Mouse (Mus musculus) embryonic fibroblast, embryonic 13.5 days (primary cell): ENCODE data around the gene Slc16a9.

Experiments used
- CTCF ChIP-seq: IDR thresholded peaks from 2 replicates; pipeline ENCODE4 v1.5.1; 2011; ENCODE audit warnings: mild to moderate bottlenecking, control low read depth, low read length, moderate library complexity, borderline replicate concordance; ENCODE audit not compliant: insufficient read depth
- POLR2A ChIP-seq: IDR thresholded peaks from 2 replicates; pipeline ENCODE4 v1.6.1; 2011; ENCODE audit warnings: low read depth, mild to moderate bottlenecking, control low read depth, low read length, moderate library complexity

DNA sequence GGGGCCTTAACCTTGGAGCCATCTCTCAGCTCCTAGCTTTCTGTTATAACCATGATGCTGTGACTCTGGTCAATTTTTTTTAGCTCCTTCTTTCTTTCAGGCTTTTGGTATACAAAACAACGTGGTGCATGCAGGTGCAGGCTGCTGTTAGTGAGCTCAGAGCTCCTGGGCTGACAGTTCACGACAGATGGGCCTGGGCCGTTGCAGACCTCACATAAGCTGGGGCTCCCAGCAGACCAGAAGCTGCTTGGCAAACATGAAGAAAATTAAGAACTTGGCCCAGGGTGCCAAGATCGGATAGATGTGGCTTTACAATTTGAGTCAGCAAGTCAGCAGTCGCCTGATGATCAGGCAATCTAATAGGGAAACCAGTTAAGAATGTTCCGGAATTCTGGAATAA lies 82.4 kb downstream of the Slc16a9 start:
- no peak for TF ChIP-seq POLR2A
- TF ChIP-seq CTCF, result no peak
